Mouse (Mus musculus): ENCODE results near the gene Gcc1. TPM values are rescaled to one million over a fixed set of nuclear protein-coding genes. Genes with fewer than 3 reads are reported as not detected.

The Gcc1 gene
- polyA plus RNA-seq, 3 experiments from 2014 or later, result 5.9 to 8.0 (median 7.9) TPM

GRCm38 (mm10) chr6:28421469-28422000, 6.7 kb downstream of the Gcc1 start:
- ATAC-seq, result peak; percentile 91

- ATAC-seq, result no peak
These were observed 7.3 kb downstream of the Gcc1 start for GRCm38 (mm10) chr6:28420865-28421264.

- no peak for ATAC-seq
These were observed 7.8 kb downstream of the Gcc1 start for GRCm38 (mm10) chr6:28420361-28420760.

GRCm38 (mm10) chr6:28419673-28420072, 8.5 kb downstream of the Gcc1 start:
- ATAC-seq, result no peak

GRCm38 (mm10) chr6:28418449-28418848, 9.7 kb downstream of the Gcc1 start:
- no peak for ATAC-seq

GRCm38 (mm10) chr6:28416981-28417380, 11.2 kb downstream of the Gcc1 start:
- ATAC-seq, result no peak

- no peak for ATAC-seq
These were observed 17.0 kb downstream of the Gcc1 start for GRCm38 (mm10) chr6:28411236-28411635.

- peak; percentile 82 for ATAC-seq
These were observed 18.1 kb downstream of the Gcc1 start for GRCm38 (mm10) chr6:28410053-28410452.

- no peak for ATAC-seq
These were observed 28.4 kb downstream of the Gcc1 start for GRCm38 (mm10) chr6:28399791-28400190.

GRCm38 (mm10) chr6:28398726-28399125, 29.5 kb downstream of the Gcc1 start:
- no peak for ATAC-seq

GRCm38 (mm10) chr6:28397681-28398203, 30.4 kb downstream of the Gcc1 start, which contains the start of gene Zfp800:
Gene Zfp800, minus strand, starts transcription at chr6:28398005.
- ATAC-seq, result peak; percentile 46

GRCm38 (mm10) chr6:28396853-28397457, 31.2 kb downstream of the Gcc1 start:
- ATAC-seq, result no peak

GRCm38 (mm10) chr6:28396051-28396852, 31.9 kb downstream of the Gcc1 start:
- ATAC-seq, result no peak

- ATAC-seq, result no peak
These were observed 39.2 kb downstream of the Gcc1 start for GRCm38 (mm10) chr6:28389038-28389437.

- ATAC-seq, result peak; percentile 41
These were observed 43.0 kb downstream of the Gcc1 start for GRCm38 (mm10) chr6:28385169-28385568.

- ATAC-seq, result no peak
These were observed 46.2 kb downstream of the Gcc1 start for GRCm38 (mm10) chr6:28381983-28382382.

GRCm38 (mm10) chr6:28369966-28370683, 58.1 kb downstream of the Gcc1 start:
- ATAC-seq, result no peak

- ATAC-seq, result no peak
These were observed 60.6 kb downstream of the Gcc1 start for GRCm38 (mm10) chr6:28367575-28367974.
